Mouse (Mus musculus) fibroblast of lung, adult 2 months (primary cell): Measurements from ENCODE around the gene Slc22a2.
A peak's percentile ranks its signal among the peaks of the same experiment; 100 is the strongest.
"Not testable (repeated sequence)": the region's sequence is repeated elsewhere in the genome, so short reads cannot be mapped to it uniquely, and the experiment has no call there.

ENCODE experiments used
- DNase-seq: peaks from one replicate; pipeline ENCODE4 v3.0.0-alpha.2; 2011; ENCODE audit warnings: low read depth

Slc22a2 gene

GRCm38 (mm10) chr17:12583991-12584390 lies at the start of gene Slc22a2:
Gene Slc22a2, plus strand, starts transcription at chr17:12584132.
- no peak for DNase-seq

- peak; percentile 28 for DNase-seq
Observed at GRCm38 (mm10) chr17:12534353-12535145, 49.4 kb upstream of the Slc22a2 start.

GRCm38 (mm10) chr17:12562215-12562614 lies 21.7 kb upstream of the Slc22a2 start:
- no peak for DNase-seq

- DNase-seq = not testable (repeated sequence)
Observed at GRCm38 (mm10) chr17:12564481-12565000, 19.4 kb upstream of the Slc22a2 start.

GRCm38 (mm10) chr17:12565443-12565842 lies 18.5 kb upstream of the Slc22a2 start:
- DNase-seq = no peak

GRCm38 (mm10) chr17:12571316-12571715 lies 12.6 kb upstream of the Slc22a2 start:
- no peak for DNase-seq

- DNase-seq = no peak
Observed at GRCm38 (mm10) chr17:12571924-12572463, 11.9 kb upstream of the Slc22a2 start.

- no peak for DNase-seq
Observed at GRCm38 (mm10) chr17:12575391-12575790, 8.5 kb upstream of the Slc22a2 start.

GRCm38 (mm10) chr17:12577096-12577495 lies 6.8 kb upstream of the Slc22a2 start:
- no peak for DNase-seq

GRCm38 (mm10) chr17:12585366-12585765 lies 1.4 kb downstream of the Slc22a2 start:
- DNase-seq = no peak

- no peak for DNase-seq
Observed at GRCm38 (mm10) chr17:12586966-12587365, 3.0 kb downstream of the Slc22a2 start.

- DNase-seq = no peak
Observed at GRCm38 (mm10) chr17:12588801-12589247, 4.9 kb downstream of the Slc22a2 start.

GRCm38 (mm10) chr17:12590911-12591625 lies 7.1 kb downstream of the Slc22a2 start:
- DNase-seq = no peak

- no peak for DNase-seq
Observed at GRCm38 (mm10) chr17:12595846-12596515, 12.0 kb downstream of the Slc22a2 start.

- DNase-seq = no peak
Observed at GRCm38 (mm10) chr17:12606634-12607033, 22.7 kb downstream of the Slc22a2 start.

- DNase-seq = no peak
Observed at GRCm38 (mm10) chr17:12607202-12607601, 23.3 kb downstream of the Slc22a2 start.

GRCm38 (mm10) chr17:12614511-12615385 lies 30.8 kb downstream of the Slc22a2 start:
- DNase-seq = no peak

- no peak for DNase-seq
Observed at GRCm38 (mm10) chr17:12615429-12615828, 31.5 kb downstream of the Slc22a2 start.

GRCm38 (mm10) chr17:12619641-12620040 lies 35.7 kb downstream of the Slc22a2 start:
- no peak for DNase-seq

- no peak for DNase-seq
Observed at GRCm38 (mm10) chr17:12627983-12628382, 44.1 kb downstream of the Slc22a2 start.
